Mouse (Mus musculus) adipocyte (in vitro differentiated cells): ENCODE data around the gene Vmn2r116.
"Not testable (repeated sequence)": the region's sequence is repeated elsewhere in the genome, so short reads cannot be mapped to it uniquely, and the experiment has no call there.

Experiments used
- DNase-seq: peaks from one replicate; pipeline ENCODE4 v3.0.0-alpha.2; 2016; ENCODE audit warnings: low spot score

The Vmn2r116 gene

GRCm38 (mm10) chr17:23384304-23384703, at the start of gene Vmn2r116:
TSS of gene Vmn2r116 (plus strand) at chr17:23384604.
- DNase-seq, result not testable (repeated sequence)

GRCm38 (mm10) chr17:23343441-23343840, 41.0 kb upstream of the Vmn2r116 start, which contains the start of gene Vmn2r115:
TSS of gene Vmn2r115 (plus strand) at chr17:23343741.
- DNase-seq, result not testable (repeated sequence)

- no peak for DNase-seq
Measured at GRCm38 (mm10) chr17:23351644-23352043, 32.8 kb upstream of the Vmn2r116 start.

- DNase-seq, result no peak
Measured at GRCm38 (mm10) chr17:23433150-23433679, 48.8 kb downstream of the Vmn2r116 start.
